Mouse (Mus musculus): ENCODE data around the gene Esd.

The Esd gene

DNA sequence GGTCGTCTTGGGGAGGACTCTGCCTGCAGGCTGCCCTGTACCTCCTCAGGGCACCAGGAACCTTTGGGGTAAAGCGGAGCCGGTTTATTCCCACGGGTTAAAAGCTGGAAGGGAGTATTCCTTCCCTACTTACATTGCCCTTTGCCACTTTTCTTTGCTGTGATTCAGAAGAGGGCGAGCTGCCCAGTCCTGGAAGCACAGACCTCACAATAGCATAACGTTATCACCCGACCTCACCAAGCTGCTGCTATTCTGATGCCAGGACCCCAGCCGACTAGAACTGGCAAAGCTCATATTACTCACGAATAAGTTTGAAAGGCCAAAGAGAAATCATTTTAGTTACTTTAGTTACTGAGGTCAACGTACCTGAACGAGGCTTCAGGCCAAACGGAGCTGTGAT lies 62.8 kb downstream of the Esd start:
- peak; percentile 72 for DNase-seq (ENCODE audit: low read depth)

DNA sequence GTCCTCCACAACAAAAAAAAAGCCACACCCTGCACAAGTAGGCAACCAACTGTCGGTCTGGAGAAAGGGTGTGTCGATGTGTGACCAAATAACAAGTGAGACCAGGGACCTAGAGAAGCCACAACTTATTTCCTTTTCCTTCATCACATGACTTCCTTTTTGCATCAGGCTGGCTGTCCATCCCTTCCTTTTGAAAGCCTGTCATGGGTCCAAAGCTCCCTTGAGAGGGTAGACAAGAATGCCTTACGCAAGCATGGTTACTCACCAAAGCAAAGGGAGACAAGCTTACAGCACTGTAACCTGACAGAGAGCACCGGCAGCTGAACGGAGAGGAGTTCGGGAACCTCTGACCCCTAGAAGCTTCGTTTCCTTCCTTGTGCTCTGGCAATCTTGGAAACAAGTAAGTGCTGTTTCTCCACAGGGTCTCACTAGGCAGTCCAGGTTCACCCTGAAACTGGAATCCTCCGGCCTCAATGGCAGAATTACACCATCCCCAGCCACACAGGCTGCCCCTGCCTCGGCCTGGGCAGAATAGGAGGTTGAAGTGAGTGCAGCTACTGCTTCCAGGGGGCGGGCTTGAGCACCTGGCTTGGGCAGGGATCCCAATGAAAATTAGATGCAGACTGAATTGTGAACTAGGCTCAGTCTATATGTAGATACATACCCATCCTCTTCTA lies 65.4 kb downstream of the Esd start:
- no peak for DNase-seq (ENCODE audit: low read depth)

GRCm38 (mm10) chr14:74798063-74798890 lies 66.2 kb downstream of the Esd start:
- no peak for DNase-seq (ENCODE audit: low read depth)

Measured in NIH3T3 (cell line).